ENCODE assay signal across 16 mouse cellular contexts in the genomic region with DNA sequence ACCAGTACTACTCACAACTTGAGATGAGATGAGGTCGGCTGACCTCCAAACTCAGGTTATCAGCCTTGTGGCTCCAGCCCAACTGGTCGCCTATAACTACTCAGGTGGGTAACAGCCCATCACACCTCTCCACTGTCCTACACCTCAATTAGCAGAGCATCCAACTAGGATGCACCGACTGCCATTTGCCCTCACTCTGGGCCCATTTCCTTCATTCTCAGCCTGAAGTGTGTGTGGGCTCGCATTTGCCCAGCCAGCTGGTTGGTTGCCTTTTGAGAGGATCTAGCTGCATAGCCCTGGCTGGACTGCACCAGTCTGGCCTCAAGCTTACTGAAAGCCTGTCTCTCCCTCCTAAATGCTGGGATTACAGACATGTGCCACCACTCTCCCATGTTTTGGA.
"Had no signal": no experiment of that assay in that cellular context is flagged by ENCODE, and none has a peak within 500 bp of the region (broad histone marks: within the 10 kb centered on the region; RNA-seq: fewer than 3 reads in every experiment).

No protein-coding gene starts in this region.

- H3K27me3 ChIP-seq: lung, embryonic 15.5 days; megakaryocyte, embryonic 14.5 days; midbrain, embryonic 12.5 days; midbrain, embryonic 15.5 days; neural tube, embryonic 12.5 days had no signal

- H3K9ac ChIP-seq: liver, postnatal 0 days; lung, embryonic 15.5 days; midbrain, embryonic 12.5 days; midbrain, embryonic 15.5 days; neural tube, embryonic 12.5 days had no signal

- H3K27ac ChIP-seq: lung, embryonic 15.5 days; midbrain, embryonic 12.5 days; midbrain, embryonic 15.5 days; neural tube, embryonic 12.5 days had no signal

- H3K9me3 ChIP-seq: lung, embryonic 15.5 days; megakaryocyte, embryonic 14.5 days; midbrain, embryonic 12.5 days; midbrain, embryonic 15.5 days; neural tube, embryonic 12.5 days had no signal

- ATAC-seq: liver, postnatal 0 days; lung, postnatal 0 days; midbrain, embryonic 15.5 days had no signal

- DNase-seq: liver, postnatal 0 days; lung, adult 2 months; lung, postnatal 14 days; lung, postnatal 36 days; right cerebral cortex, postnatal 14 days; right cerebral cortex, postnatal 4 days; spleen, adult 18-20 months; thymus, adult 18-20 months; thymus, postnatal 14 days; thymus, postnatal 36 days had no signal

- H3K4me2 ChIP-seq: lung, embryonic 15.5 days; midbrain, embryonic 12.5 days; midbrain, embryonic 15.5 days; neural tube, embryonic 12.5 days had no signal

- H3K4me3 ChIP-seq: lung, embryonic 15.5 days; midbrain, embryonic 12.5 days; midbrain, embryonic 15.5 days; neural tube, embryonic 12.5 days had no signal
